Mouse (Mus musculus) bone marrow, adult 2 months (tissue): Measurements from ENCODE around the gene Psmd10.

Source experiments
- CTCF ChIP-seq: fragments of 200-500 bp; IDR thresholded peaks from 2 replicates; pipeline ENCODE4 v1.5.1; 2011; ENCODE audit warnings: low read length, control low read depth; ENCODE audit not compliant: control insufficient read depth, insufficient read depth
- POLR2A ChIP-seq: fragments of 200-500 bp; IDR thresholded peaks from 2 replicates; pipeline ENCODE4 v1.6.1; 2011; ENCODE audit warnings: low read depth, mild to moderate bottlenecking, control low read depth, low read length, borderline replicate concordance; ENCODE audit not compliant: control insufficient read depth

- no peak for TF ChIP-seq POLR2A
- no peak for TF ChIP-seq CTCF
These were observed 53.0 kb downstream of the Psmd10 start for GRCm38 (mm10) chrX:140903487-140903886.
